Mouse (Mus musculus): ENCODE measurements around the gene Rbbp7.
A peak's percentile ranks its signal among the peaks of the same experiment; 100 is the strongest.

The Rbbp7 gene

DNA sequence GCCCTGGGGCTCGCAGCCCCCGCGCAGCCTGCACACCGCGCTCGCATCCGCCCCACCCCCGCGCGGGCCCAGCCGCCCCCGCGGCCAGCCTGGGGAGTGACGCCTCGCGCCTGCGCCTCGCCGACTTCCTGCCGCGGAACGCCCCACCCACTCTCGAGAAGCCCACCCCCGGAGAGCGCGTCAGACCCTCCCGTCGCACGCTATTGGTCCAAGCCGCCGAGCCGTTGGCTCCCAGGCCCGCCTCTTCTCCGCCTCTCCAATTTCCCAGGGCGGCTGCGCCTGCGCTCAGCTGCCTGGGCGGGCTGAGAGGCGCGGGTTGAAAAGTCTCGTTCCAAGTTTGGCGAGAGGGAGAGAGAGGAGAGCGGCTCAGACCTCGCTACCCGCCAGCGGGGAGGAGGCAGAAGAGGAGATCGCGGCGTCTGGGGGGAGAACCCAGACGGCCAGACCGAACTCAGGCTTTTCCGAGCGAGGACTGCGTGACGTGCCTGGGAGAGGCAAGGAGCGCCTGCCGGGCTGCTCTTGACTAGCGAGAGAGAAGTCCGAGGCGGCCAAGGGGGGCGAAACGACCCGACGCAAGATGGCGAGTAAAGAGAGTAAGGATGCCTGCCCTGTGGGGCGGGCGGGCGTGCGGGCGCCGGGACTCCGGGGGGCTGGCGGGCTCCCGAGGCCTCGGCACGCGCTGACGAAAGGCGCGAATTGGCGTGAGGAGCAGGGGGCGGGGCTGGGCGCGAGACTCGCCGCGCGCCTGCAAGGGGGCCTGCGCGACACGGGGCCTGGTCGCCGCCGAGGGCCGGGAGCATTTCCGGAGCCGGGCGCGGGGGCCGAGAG, at the start of gene Rbbp7:
Gene Rbbp7, plus strand, starts transcription at position 288 of the 828 bp plus-strand sequence.
- peak; percentile 90 to 94 for DNase-seq

DNA sequence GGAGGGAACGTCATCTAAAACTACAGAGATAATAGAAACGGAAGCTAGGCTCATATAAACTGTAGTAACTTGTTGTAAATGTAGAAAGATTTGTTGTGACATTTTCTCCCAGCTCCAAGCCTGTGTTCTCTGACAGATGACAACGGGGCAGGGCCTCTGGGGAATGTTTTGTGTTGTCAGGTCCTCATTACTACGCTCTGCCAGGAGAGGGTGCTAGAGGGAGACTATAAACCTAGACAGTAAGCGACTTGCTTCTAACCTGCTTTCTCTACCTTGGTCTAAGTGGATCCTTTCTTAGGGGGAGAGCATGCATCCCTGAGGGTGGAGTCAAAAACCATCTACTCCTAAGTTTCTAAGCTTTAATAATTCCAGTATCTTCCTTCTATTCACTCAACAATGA, 42.4 kb upstream of the Rbbp7 start:
- peak; percentile 32 to 44 for DNase-seq

DNA sequence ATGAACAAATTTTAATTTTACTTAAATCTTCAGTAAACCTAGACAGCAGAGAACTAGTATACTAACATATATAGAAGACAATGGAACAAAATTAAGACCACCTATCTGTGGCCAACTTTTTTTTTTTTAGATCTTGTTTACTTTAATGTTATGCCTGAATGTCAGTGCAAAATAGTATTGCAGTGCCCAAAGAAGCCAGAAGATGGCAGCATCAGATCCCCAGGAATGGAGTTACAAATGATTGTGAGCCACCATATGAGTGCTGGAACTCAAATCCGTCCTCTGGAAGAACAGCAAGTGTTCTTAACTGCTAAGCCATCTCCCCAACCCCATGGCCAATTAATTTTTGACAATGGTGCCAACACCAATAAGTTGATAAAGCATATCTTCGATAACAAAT, 40.6 kb upstream of the Rbbp7 start:
- peak; percentile 26 to 32 for DNase-seq

DNA sequence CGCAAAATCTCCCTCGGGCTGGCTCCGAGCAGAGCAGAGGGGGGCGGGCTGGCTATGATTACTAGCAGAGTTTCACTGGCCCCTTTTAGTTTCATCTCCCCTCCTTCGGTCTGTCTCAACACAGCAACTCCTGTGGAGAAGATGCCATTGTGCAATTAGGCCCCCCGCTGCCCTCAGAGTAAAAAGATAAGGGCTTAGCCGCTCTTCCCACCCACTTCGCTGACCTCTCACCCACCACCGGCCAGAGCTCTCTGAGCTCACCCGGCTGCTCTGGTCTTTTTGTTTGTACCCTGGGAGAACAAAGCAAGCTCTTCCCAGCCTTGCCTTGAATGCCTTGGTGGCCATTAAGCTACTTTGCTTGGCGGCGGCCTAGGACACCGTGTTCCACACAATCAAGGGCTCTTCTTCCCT, 32.8 kb upstream of the Rbbp7 start:
- DNase-seq, result no peak

DNA sequence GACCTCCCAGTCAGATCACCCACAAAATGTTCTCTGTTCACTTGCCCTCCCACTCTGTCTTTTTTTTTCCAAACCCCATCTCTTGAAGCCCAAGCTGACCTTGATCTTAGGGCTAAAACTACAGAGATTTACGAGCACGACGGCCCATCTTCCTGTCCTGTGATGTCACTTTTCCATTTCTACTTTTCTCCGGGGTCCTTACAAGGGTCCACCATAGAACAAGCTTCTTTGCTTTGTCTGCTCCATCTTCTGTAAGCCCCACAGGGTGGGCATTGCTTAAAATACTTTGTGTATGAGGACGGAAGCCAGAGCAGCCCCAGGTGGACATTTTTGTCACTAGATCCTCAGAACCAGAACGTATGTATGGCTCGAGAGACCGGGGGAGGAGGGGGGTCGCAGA, 32.4 kb upstream of the Rbbp7 start:
- DNase-seq, result no peak

DNA sequence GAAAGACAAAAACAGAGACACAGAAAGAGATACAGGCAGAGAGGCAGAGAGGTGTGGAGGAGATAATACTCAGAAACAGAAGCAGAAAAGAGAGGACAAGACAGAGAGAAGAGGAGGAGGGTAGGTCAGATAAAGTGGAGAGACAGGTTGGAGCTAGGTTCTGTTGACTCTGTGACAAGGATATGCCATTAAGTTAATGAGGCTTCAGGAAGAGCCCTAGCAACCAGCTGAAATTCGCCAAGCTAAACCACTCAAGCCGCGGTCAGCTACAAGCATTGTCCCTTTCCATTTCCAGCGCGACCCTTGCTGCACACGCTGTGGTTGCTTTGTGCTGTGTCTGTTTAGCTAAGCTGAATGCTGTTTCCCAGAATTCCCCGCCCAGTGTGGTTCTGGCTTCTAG, 32.0 kb upstream of the Rbbp7 start:
- DNase-seq, result no peak

DNA sequence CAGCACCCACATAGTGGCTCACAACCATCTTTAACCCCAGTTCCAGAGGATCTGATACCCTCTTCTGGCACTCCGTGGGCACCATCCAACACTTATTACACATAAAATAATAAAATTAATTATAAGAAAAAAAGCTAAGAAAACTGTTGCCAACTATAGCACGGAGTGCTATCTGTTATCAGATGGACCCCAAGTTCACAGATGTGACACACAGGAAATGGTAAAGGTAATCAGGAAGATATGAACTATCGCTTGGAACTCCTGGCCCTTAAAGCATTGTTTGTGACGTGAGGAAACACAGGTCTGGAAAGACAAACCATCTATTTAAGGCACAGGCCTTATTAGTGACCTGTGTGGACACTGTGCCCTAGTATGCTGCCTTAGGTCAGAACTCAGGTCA, 30.2 kb upstream of the Rbbp7 start:
- no peak for DNase-seq

DNA sequence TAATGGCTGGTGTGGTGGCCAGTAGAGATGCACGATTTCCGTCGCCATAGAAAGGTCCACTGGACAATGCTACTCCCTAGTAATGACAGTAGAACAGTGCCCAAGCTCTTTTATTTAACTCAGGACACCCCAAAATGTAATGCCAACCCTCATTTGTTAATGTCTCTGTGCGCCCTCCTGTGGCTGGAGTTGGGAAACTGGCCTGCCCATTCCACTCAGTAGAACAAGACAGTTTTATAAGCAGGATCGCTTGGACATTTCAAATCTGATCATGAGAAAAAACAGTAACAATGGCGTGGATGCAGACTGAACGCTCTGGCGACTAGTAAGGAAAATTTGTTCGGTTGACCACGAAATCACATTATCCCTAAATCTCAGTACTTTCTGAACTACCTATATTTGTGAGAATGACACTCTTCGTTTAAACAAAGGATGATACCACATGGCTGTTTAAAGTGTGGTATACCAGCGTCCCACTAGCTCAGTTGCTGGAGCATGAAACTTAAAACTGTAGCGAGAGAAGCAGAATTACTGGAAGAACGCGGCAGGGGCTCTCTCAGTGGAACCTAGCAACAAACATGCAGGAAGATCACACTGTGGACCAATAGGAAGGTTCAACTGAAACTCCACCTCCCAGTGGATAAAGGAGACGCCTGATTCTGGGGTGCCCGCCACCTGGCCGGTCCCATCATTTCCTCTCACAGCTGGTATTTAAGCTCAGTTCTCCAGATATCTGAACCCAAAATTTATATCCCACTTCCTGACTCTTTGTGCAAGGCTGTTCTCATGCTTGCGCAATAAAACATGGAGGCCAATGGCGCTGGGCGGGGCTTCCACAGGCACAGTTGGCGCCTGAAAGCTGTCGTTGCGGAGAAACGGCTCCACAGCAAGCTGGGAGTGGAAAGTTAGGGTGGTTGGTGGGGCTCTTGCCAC, 24.9 kb upstream of the Rbbp7 start:
- DNase-seq, result peak; percentile 58 to 70

DNA sequence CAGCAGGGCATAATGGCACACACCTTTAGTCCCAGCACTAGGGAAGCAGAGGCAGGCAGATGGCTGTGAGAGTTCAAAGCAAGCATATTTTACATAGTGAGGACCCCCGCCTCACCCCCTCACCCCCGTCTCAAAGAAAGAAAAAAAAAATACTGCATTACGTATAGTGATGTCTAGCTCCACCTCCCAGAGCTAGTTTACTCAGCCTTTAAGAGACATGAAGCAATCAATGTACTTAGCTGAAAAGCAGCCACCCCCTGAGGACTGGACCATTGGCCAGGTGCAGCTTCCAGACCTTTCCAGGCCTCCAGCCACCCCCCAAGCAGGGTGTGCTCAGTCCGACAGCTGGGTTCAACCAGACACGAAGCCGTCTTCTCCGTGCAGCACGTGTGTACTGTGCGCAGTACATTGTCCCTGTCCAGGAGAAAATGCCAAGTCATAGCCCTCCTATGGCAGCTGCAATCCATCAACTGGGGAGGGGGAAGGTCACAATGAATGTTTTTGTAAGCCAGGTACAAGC, 24.0 kb upstream of the Rbbp7 start:
- peak; percentile 5 to 13 for DNase-seq

DNA sequence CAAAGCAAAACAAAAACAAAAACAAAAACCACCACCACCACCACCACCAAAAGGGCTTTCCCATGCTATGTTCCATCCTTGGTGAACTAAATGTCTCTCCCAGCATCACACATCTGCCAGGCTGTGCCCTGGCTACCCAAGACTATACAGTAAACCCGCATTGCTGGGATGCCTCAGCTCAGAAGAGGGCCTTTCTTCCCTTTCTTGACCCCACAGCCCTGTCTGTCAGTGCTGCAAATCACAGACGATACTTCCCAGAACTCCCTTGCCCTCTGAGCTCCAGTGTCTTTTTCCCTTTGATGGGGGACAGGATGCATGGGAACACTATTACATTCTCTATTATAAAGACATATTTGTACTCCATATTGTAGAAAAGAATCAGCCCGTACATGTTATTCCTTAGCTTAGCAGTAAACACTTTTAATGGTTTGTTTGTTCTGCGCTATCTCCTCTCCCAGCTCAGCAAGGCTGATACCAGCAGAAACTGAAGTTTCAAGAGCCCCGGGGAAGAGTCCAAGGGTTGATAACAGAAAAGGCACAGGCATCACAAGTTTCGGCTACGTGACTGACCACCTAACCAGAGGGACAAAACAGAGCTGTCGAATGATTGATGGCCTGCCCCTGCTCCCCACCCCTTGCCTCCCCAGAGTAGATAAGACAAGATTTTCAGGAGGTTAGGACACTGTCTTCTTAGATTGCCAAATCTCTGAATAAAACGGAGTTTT, 11.3 kb upstream of the Rbbp7 start:
- DNase-seq, result no peak

DNA sequence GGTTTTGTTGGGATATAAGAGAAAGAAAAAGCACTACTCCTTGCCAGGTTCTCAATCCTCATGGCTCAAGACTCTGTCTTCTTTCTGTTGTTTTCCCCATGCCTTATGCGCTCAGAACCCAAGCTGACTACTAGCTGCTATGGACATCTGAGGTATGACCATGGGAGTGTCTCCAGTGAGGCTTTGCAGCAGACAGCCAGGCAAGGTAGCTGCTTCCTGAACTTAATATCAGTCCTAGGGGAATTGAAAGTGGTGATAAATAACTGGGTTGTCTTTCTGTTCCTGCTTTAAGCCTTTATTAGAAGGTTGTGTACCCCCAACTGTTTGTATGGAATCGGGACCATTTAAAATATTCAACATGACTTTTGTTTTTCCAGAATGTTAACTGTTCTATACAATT, 7.8 kb upstream of the Rbbp7 start:
- DNase-seq, result no peak

DNA sequence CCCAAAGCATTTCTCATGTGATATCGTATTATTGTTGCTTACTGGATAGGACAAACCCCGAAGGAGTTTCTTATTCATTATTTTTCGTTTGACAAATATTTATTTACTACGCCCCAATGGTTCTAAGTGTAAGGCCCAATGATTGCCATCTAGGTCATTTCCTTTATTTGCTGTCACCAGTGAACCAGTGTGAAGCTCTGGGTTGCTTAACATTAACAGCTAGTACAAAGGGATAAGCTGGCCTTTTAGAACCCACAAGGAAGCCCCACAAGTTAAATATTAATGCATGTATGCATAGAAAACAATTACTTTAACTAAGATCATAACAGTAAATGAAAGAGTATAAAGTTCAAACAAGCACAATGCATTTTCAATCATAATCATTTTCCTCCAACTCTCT, 5.9 kb upstream of the Rbbp7 start:
- no peak for DNase-seq

DNA sequence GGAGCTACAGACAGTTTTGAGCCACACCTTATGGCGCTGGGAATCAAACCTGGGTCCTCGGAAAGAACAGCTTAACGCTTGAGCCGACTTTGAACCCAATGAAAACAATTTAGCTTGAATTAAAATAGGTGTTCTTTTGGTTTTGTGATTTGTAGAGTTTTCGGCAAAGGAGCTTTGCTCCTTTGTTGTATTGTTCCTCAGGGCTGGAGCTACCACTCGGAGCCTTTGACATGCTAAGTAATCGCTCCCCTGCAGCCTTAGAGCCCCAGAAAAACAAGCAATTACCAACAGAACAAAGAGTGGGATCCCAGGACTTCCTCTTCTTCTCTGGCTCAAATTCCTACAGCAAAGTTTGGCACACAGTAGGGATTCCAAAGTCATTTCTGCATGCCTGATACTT, 4.1 kb upstream of the Rbbp7 start:
- DNase-seq, result no peak

DNA sequence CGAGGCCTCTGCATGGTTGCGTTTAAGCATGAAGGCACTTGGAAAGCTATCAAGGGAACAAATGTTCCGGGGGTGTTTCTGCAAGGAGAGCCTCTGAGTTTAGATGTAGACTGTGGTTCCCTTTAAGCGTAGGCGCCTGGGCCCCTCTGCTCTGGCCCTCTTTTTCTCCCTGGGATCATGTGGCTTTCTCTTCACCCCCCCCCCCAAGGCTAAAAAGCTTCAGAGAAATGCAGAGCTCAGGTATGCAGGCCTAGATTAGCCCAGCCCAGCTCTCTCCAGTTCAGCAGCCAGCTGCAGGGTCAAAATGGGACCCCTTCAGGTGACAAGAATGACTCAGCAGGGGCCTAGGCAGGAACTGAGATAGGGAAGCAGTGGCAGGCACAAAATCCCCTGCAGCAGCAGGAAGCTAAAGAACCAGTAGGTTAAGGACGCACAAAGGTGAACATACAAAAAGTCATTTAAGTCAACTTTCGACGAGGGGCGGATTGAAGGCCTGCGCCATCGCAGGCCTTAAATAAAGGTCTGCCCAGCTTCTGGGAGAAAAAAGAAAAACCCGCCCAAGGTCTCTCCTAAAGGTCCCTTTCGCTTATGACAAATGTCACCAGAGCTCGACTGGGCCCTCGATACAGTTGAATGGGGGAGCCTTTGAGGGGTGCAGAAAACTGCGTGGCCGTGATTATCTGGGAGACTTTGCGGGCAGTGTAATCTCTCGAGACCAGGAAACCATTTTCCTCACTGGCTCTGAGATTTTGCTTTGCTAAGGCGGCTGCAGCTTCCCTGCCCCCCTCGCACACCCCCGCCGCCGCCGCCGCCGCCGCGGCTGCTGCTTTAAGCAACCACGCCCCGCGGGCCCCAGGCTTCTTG, 719 bp upstream of the Rbbp7 start:
- peak; percentile 29 to 57 for DNase-seq

DNA sequence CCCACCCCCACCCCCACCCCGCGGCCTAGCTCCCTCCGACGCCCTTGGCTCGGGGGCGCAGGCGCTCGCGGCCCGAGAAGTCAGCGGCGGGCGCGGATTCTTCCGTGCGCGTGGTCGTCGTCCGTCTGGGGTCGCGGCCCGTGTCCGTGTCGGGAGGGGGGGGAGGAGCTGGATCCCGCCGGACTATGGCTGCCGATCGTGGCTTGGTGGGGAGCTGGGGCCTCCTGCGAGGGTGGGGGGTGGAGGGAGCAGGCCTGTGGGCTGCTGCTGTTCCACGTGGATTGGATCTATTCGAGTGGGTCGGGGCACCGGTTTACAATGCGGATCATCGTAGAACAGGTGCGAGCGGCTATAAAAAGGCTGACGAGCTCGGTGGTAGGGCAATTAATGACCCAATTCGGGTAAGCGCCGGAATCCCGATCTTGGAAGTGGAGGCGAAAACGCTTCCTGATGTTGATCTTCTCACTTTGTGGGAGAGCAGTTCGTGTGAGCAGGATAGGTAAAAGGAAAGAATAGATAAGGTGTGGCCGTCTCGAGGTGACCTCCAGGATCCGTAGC, 835 bp downstream of the Rbbp7 start:
- DNase-seq, result no peak

DNA sequence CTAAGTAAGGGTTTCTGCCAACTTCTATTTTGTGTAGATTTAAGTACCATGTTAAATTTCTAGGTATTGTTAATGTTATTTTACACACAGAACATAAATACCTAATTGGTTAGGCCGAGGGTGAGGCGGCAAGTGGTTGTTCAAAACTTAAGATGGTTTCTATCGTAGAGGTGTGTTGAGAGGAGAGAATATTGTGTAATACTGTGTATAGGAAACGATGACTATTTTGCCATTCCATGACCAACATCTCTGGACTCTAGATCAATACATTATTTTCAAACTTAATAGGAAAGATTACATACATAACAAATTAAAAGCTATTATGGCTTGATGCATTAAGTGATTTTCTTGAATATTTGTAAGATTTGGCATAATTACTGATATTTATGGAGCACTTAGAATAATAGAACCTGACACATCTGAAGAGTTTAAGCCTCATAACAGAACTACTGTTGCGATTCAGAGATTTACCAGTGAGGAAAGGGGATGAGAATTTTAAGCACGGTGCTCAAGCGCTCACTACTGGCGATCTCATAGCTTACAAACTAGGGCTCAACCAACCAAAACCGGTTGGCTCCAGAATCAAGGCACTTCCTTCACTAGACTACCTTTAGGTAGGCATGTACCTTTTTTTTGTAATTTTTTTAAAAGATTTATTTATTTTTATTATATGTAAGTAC, 1.7 kb downstream of the Rbbp7 start:
- DNase-seq, result no peak

DNA sequence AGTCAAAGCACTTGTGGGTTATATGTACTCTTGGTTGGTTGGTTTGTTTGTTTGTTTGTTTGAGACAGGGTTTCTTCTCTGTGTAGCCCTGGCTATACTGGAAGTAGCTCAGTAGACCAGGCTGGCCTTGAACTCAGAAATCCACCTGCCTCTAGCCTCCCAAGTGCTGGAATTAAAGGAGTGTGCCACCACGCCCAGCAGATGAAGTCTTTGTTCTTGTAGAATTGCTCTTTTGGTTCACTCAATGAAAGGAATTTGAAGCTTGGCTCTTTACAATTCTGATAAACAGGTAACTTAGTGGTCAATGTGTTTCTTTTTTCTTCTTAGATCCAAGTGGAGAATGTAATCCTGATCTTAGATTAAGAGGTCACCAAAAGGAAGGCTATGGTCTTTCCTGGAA, 10.5 kb downstream of the Rbbp7 start:
- DNase-seq, result no peak

DNA sequence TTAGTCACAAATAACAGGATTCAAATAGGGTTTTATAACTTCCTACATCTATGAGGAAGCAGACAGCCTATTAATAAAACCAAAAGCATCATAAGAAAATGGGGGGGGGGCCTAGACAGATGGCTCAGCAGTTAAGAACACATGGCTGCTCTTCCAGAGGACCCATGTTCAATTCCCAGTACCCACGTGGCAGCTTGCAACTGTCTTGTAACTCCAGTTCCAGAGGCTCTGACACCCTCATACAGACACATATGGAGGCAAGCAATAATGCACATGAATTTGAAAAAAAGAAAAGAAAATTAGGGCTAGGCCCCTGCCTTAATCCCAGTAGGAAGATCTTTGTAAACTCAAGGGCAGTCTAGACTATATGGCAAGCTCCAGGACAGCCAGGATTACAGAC, 28.2 kb downstream of the Rbbp7 start:
- no peak for DNase-seq

DNA sequence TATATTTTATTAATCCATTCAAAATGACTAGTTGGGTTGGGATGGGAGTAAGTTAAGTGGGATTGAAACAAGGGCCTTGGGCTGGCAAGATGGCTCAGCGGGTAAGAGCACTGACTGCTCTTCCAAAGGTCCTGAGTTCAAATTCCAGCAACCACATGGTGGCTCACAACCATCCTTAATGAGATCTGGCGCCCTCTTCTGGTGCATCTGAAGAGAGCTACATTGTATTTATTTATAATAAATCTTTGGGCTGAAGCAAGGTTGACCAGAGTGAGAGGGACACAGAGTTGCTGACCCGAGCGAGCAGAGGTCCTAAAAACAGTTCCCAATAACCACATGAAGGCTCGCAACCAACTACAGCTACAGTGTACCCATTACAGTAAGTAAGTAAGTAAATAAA, 31.2 kb downstream of the Rbbp7 start:
- peak; percentile 2 to 8 for DNase-seq

DNA sequence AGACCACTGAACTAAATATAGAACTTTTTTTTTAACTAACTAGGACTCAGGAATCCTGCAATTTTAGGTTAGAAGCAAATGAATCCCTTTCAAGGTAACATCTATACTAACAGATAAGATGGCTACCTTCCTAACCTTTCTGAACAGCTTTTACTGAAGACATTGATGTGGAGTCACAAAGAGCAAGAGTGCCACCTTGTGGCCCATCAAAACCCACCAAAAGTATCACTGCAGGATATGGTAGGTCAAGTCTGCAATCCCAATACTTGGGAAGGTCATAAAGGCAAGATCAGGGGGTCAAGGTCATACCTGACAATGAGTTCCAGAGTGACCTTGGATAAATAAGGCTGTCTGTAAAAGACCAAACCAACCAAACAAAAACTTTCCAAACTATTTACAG, 40.2 kb downstream of the Rbbp7 start:
- peak; percentile 34 to 44 for DNase-seq

DNA sequence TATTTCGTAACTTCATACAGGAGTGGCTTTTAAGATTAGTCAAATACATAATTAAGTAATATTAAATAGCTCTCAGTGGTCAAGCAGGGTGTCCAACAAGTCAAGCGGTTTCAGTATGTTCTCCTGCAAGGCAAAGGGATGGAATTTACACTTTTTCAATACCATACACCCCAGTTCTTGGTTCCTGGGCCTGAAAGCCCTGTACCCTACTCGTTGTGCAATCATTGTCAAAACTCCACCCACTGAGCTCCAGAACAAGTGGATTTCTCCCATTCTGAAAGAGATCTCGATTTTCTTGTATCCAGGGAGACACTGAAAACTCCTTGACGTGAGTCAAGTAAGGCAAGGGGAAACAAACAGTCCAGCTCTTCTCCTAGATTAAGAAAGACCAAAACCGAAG, 67.8 kb downstream of the Rbbp7 start:
- DNase-seq, result no peak

All from thymus, postnatal 36 days (tissue).